Mouse (Mus musculus) spleen, embryonic (tissue): ENCODE results near the gene Farp2.
"Not testable (repeated sequence)": the region's sequence is repeated elsewhere in the genome, so short reads cannot be mapped to it uniquely, and the experiment has no call there.

Experiments used
- CTCF ChIA-PET: fragments of 350-600 bp; sonication (Branson Sonifier 250); formaldehyde crosslinking; loops from one replicate; lab custom pipeline; 2022; lab: Charles Lee

Gene Farp2

GRCm38 (mm10) chr1:93635091-93635579 lies 123.3 kb downstream of the Farp2 start:
- CTCF ChIA-PET = no interaction called here

GRCm38 (mm10) chr1:93635580-93636192 lies 123.8 kb downstream of the Farp2 start:
- CTCF ChIA-PET = no interaction called here

- CTCF ChIA-PET = no interaction called here
Measured at GRCm38 (mm10) chr1:93636211-93636897, 124.5 kb downstream of the Farp2 start.

- CTCF ChIA-PET = no interaction called here
Measured at GRCm38 (mm10) chr1:93641978-93642377, 130.1 kb downstream of the Farp2 start.

GRCm38 (mm10) chr1:93642692-93643091 lies 130.8 kb downstream of the Farp2 start:
- CTCF ChIA-PET = no interaction called here

GRCm38 (mm10) chr1:93649604-93650172 lies 137.8 kb downstream of the Farp2 start:
- CTCF ChIA-PET = no interaction called here

- CTCF ChIA-PET = no interaction called here
Measured at GRCm38 (mm10) chr1:93654275-93654674, 142.4 kb downstream of the Farp2 start.

- CTCF ChIA-PET = no interaction called here
Measured at GRCm38 (mm10) chr1:93654798-93655197, 142.9 kb downstream of the Farp2 start.

GRCm38 (mm10) chr1:93656325-93657024 lies 144.6 kb downstream of the Farp2 start:
- CTCF ChIA-PET = no interaction called here

- CTCF ChIA-PET = no interaction called here
Measured at GRCm38 (mm10) chr1:93657025-93657360, 145.1 kb downstream of the Farp2 start.

GRCm38 (mm10) chr1:93658559-93658958 lies 146.7 kb downstream of the Farp2 start, which contains the start of gene Stk25:
Stk25 (minus strand) TSS chr1:93658659.
- CTCF ChIA-PET = not testable (repeated sequence)

- CTCF ChIA-PET = no interaction called here
Measured at GRCm38 (mm10) chr1:93667760-93668400, 156.0 kb downstream of the Farp2 start.

GRCm38 (mm10) chr1:93668791-93669548 lies 157.1 kb downstream of the Farp2 start:
- CTCF ChIA-PET = no interaction called here

- CTCF ChIA-PET = no interaction called here
Measured at GRCm38 (mm10) chr1:93669941-93670340, 158.1 kb downstream of the Farp2 start.
